Mouse (Mus musculus) layer of hippocampus, adult 2 months (tissue): Measurements from ENCODE around the gene Pde8b. TPM values are rescaled to one million over a fixed set of nuclear protein-coding genes. Genes with fewer than 3 reads are reported as not detected.
A peak's percentile ranks its signal among the peaks of the same experiment; 100 is the strongest.

ENCODE experiments used
- DNase-seq, 2 experiments: peaks; one replicate each; pipeline ENCODE4 v3.0.0; 2022; ENCODE audit warnings: low spot score in 2 of 2
- H3K27ac ChIP-seq: fragments of 200-600 bp; 2 replicates; pipeline ENCODE4 v1.8.1; 2022
- H3K4me3 ChIP-seq: fragments of 200-600 bp; 2 replicates; pipeline ENCODE4 v1.8.1; 2022; ENCODE audit warnings: mild to moderate bottlenecking
- CTCF ChIP-seq: fragments of 200-600 bp; conservative IDR thresholded peaks from 2 replicates; pipeline ENCODE4 v1.8.1; 2022; ENCODE audit warnings: antibody characterized with exemption, mild to moderate bottlenecking, moderate library complexity
- long read RNA-seq, 2 experiments: library from polyadenylated mRNA; stranded (forward); transcript quantifications; one replicate each; pipeline ENCODE4 v2.0.0; 2021; ENCODE audit warnings: borderline mapping rate in 2 of 2
- total RNA-seq, 2 experiments: library from RNA; stranded (reverse); gene quantifications; 2 replicates each; pipeline ENCODE4 v1.2.3; 2021

The Pde8b gene
- total RNA-seq: 100 to 1,000 TPM; 114 to 120 TPM
- long read RNA-seq, experiment 1, full-length matches to known transcripts: 16 of 165 reads
- long read RNA-seq, experiment 1, partial matches to known transcripts: 9 of 165 reads
- long read RNA-seq, experiment 1, other reads (novel, unspliced or antisense): 140 of 165 reads
- long read RNA-seq, experiment 2, full-length matches to known transcripts: 15 of 221 reads
- long read RNA-seq, experiment 2, partial matches to known transcripts: 15 of 221 reads
- long read RNA-seq, experiment 2, other reads (novel, unspliced or antisense): 191 of 221 reads

DNA sequence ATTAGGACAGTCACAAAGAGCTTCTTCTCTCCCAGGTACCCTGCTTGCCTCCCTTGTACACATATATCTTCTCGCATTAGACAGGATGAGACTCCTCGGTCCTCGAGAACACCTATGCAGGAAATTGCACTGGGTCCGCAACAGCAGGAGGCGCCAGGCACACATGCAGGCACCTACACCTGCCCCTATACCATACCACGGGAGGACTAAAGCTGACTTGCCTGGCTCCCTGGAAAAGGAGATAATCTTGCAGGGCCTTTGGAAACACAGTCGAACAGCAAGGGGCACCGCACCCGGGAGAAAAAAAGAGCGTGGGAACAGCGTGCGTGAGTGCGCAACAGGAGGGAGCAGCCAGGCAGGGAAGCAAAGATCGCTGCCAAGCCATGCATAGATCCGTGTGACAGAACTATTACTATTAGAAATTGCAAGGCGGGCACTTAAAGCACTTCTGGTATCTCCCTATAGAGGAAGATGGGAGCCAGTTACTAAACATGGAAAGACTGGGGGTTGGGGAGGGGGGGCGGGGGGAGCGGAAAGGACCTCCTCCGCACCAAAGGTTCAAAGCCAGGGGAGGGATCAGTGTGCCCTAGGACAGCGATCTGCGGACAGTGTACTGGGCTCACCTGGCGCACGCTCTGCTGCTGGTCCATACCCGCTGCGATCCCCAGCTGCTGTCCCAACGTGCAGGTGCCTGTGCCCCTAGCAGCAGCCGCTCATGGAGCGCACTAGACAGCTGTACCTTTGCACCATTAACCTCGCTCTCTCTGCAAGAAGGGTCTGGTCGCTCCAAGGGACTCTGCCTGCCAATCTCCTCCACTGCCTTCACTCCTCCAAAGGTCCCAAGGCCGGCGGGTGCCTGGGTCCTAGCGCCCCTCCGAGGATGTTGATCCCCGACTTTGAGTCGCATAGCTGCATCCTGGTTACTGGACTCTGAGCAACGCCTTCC, at the start of gene Pde8b:
TSS of gene Pde8b (minus strand) at position 826 of the 946 bp plus-strand sequence.
- peak within 1 kb of the TSS; percentile 83 for H3K27ac ChIP-seq
- peak in 1 of 2 experiments; percentile 28 for DNase-seq
- H3K4me3 ChIP-seq: peak within 1 kb of the TSS; percentile 66
- peak; percentile 59 for TF ChIP-seq CTCF

DNA sequence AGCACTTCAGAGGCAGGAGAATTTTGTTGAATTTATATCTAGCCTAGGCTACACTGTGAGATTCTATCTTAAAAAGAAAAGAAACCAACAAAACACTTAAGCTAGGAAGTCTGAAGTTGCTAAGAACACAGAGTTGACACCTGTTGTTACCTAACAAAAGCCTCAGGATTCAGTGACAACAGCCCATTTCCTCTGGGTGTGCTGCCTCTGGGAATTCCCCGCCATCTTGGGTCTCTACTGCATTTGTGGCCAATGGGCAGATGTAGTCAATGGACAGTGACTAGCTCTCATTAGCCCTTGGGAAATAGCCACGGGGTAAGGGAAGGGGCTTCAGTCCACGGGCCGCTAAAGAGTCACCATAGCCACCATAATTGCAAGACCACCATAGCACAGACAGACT, 41.8 kb upstream of the Pde8b start:
- no peak for DNase-seq
- TF ChIP-seq CTCF: no peak
- H3K4me3 ChIP-seq: no peak overlapping the region
- no peak overlapping the region for H3K27ac ChIP-seq

DNA sequence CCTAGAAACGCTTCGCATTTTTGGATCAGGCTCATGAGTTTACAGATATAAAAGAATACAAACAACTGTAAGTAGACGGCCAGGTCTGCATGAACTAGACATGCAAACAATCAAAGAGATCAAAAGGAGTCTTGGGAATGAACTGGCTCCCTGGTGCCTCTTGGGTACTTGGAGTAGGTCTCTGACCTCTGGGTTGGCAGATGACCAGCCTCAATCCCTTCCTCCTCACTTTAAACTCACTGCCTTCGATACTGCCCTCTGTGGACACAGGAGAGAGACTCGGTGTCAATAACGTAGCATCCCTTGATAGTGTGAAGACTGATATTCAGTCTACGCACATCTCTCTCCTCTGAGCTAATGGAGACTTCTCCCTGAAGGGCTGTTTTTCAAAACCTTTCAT, 37.9 kb upstream of the Pde8b start:
- no peak for DNase-seq
- TF ChIP-seq CTCF: no peak
- H3K4me3 ChIP-seq: no peak overlapping the region
- no peak overlapping the region for H3K27ac ChIP-seq

GRCm38 (mm10) chr13:95286989-95287388, 36.9 kb upstream of the Pde8b start:
- peak; percentile 93 for TF ChIP-seq CTCF
- no peak overlapping the region for H3K4me3 ChIP-seq
- no peak overlapping the region for H3K27ac ChIP-seq
- DNase-seq: peak; percentile 80 to 82

DNA sequence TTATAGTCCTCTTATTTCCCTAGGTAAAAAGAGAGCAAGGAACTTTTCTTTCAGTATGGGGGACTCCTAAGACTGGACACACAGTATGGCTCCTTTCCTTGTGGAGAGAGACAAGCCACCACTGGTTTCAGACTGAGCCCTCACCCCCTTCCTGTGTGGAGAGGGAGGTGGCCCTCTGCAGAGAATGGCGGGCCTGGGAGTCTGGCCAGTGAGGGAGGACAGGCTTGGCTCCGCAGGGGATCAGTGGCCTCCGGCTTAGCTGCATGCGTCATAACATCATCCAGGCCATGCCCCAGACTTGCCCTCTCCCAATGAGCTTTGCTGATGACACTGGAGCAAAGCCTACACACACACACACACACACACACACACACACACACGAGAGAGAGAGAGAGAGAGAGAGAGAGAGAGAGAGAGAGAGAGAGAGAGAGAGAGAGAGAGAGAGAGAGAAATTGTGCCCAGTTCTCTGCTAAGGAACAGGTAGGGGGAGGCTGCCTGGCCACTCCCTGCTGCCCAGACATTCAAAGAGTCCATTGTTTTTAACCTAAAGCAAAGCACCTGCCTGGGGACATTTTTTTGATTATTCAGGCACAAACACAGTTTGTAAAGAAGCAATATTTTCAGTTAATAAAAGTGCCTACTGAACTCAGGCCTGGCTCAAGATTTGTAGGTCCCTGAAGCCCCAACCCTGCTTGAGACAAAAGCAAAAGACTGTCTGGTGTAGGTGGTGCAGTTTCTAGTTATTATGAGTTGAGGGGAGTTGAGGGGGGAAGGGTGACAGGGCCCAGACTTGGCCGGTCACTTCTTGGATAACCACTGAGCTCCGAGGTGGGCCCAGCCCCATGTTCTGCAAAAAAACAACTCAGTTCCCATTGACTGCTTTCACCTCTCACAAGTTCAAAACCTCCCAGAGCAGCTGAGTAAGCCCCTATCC, 31.9 kb upstream of the Pde8b start:
- no peak overlapping the region for H3K27ac ChIP-seq
- TF ChIP-seq CTCF: no peak
- no peak overlapping the region for H3K4me3 ChIP-seq
- no peak for DNase-seq

GRCm38 (mm10) chr13:95278426-95279025, 28.4 kb upstream of the Pde8b start:
- Histone ChIP-seq H3K27ac (no peak overlapping the region), H3K4me3 (no peak overlapping the region)
- no peak for TF ChIP-seq CTCF
- no peak for DNase-seq

DNA sequence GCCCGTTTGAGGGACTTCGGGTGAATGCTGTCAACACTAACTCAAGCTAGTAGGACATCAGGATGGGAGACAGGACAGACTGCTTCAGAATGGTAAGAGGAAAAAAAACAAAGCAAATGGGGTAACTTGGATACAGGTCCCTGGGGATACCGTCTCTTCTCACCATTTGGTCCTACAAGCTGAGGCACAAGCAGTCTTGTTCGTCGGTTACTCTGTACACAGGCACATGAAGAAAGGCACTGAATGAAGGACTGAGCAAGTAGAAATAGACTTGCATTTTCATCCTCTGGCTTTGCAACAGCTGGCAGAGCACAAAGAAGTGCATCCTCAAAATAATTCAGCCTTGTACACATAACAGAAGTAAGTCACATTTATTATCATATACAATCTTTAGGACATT, 14.6 kb upstream of the Pde8b start:
- Histone ChIP-seq H3K27ac (no peak overlapping the region), H3K4me3 (no peak overlapping the region)
- TF ChIP-seq CTCF: no peak
- no peak for DNase-seq

GRCm38 (mm10) chr13:95260886-95261789, 11.0 kb upstream of the Pde8b start:
- no peak overlapping the region for H3K4me3 ChIP-seq
- no peak for TF ChIP-seq CTCF
- DNase-seq: no peak
- no peak overlapping the region for H3K27ac ChIP-seq

GRCm38 (mm10) chr13:95260391-95260790, 10.3 kb upstream of the Pde8b start:
- no peak overlapping the region for H3K27ac ChIP-seq
- TF ChIP-seq CTCF: 0 out of 2 replicates have a peak, but pooled peaks have one; percentile 9
- H3K4me3 ChIP-seq: no peak overlapping the region
- DNase-seq: no peak

GRCm38 (mm10) chr13:95257083-95257482, 6.9 kb upstream of the Pde8b start:
- Histone ChIP-seq H3K4me3 (no peak overlapping the region), H3K27ac (no peak overlapping the region)
- DNase-seq: no peak
- TF ChIP-seq CTCF: no peak

GRCm38 (mm10) chr13:95255083-95255482, 4.9 kb upstream of the Pde8b start:
- DNase-seq: no peak
- no peak overlapping the region for H3K4me3 ChIP-seq
- TF ChIP-seq CTCF: no peak
- no peak overlapping the region for H3K27ac ChIP-seq
